Mouse (Mus musculus): ENCODE results near the gene B4galt1. TPM values are rescaled to one million over a fixed set of nuclear protein-coding genes. Genes with fewer than 3 reads are reported as not detected.

Gene B4galt1
- polyA plus RNA-seq, 1 experiment from 2014 or later = 68.3 TPM

DNA sequence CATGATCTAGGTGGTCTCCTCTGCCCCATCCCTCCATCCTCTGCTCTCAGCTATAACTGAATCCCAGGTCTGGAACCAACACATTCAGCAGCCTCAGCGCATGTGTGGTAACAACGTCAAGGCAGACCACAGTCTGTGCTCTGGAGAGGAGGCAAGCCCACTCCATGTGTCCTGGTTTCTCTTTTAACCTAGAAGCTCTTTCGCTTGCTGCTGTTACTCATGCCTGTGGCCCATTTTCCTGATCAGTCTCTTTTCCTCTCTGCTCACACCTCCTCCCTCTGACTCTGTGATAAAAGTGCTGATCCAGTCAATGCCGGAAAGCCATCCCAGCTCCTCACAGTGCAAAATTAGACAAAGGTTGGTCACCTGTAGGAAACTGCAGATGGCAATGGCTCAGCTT, 36.2 kb upstream of the B4galt1 start:
- H3K27me3 ChIP-seq (replicated peaks; ENCODE audit: control insufficient read depth, insufficient read depth, low read length) = no peaks in the 10 kb centered on the region
- no peaks in the 10 kb centered on the region for H3K36me3 ChIP-seq (ENCODE audit: control insufficient read depth, insufficient read depth, low read length)
- H3K27ac ChIP-seq (replicated peaks; ENCODE audit: low read depth, low read length) = no peak overlapping the region
- H3K9me3 ChIP-seq (ENCODE audit: control insufficient read depth, low read length) = no peaks in the 10 kb centered on the region
- H3K9ac ChIP-seq (ENCODE audit: low read depth, low read length) = no peak overlapping the region
- WGBS = 83% methylated on average over 4 of the region's 4 CpGs
- H3K4me1 ChIP-seq (ENCODE audit: control insufficient read depth, insufficient read depth, low read length) = no peaks in the 10 kb centered on the region
- ATAC-seq (ENCODE audit: low read depth) (no peak), DNase-seq (ENCODE audit: low spot score) (no peak)
- H3K4me2 ChIP-seq (ENCODE audit: low read depth, low read length) = no peak overlapping the region
- no peak overlapping the region for H3K4me3 ChIP-seq (ENCODE audit: low read depth, low read length)

DNA sequence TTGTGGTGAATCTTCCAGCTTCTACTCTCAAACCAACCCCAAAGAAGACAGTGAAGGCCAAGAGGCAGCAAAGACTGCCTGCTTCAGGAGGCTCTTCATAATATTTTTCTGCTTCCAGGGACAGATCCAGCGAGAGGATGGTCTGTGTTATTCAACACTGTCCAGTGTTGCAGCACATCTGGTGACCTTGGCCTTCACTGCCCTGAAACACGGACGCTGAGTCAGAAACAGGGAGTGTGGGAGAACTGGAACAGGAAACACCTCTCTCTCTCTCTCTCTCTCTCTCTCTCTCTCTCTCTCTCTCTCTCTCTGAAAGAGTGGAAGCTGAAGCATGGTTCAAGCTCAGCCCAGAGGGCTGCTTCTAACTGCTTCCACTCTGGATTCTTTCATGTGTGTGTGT, 35.4 kb upstream of the B4galt1 start:
- DNase-seq (ENCODE audit: low spot score) = no peak
- 51% methylated on average over 3 of the region's 3 CpGs for WGBS
- Histone ChIP-seq H3K9ac (ENCODE audit: low read depth, low read length) (no peak overlapping the region), H3K9me3 (ENCODE audit: control insufficient read depth, low read length) (no peaks in the 10 kb centered on the region), H3K4me1 (ENCODE audit: control insufficient read depth, insufficient read depth, low read length) (no peaks in the 10 kb centered on the region), H3K27me3 (replicated peaks; ENCODE audit: control insufficient read depth, insufficient read depth, low read length) (no peaks in the 10 kb centered on the region), H3K4me2 (ENCODE audit: low read depth, low read length) (no peak overlapping the region), H3K36me3 (ENCODE audit: control insufficient read depth, insufficient read depth, low read length) (no peaks in the 10 kb centered on the region), H3K27ac (replicated peaks; ENCODE audit: low read depth, low read length) (no peak overlapping the region), H3K4me3 (ENCODE audit: low read depth, low read length) (no peak overlapping the region)
- ATAC-seq (ENCODE audit: low read depth) = no peak; the same call in 1 of the 2 replicates

DNA sequence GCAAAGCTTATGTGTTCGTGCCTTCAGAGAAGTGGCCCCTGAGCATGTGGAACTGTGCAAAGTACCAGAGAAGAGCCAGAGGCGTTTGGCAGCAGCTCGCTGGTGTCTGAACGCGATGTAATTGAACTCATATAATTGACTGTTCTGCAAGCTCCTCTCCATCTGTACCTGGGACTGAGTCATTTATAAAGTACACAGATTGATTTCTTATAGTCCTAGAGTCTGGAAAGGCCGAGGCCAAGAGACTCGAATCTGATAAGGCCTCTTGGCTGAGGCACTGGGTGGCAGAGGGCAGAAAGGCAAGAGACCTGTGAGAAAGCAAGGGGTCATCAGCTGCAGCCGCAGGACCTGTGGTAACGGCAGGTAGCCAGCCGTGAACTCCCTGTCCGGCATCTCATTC, 35.0 kb upstream of the B4galt1 start:
- Histone ChIP-seq H3K4me3 (ENCODE audit: low read depth, low read length) (no peak overlapping the region), H3K9ac (ENCODE audit: low read depth, low read length) (no peak overlapping the region), H3K27ac (replicated peaks; ENCODE audit: low read depth, low read length) (no peak overlapping the region), H3K36me3 (ENCODE audit: control insufficient read depth, insufficient read depth, low read length) (no peaks in the 10 kb centered on the region), H3K27me3 (replicated peaks; ENCODE audit: control insufficient read depth, insufficient read depth, low read length) (no peaks in the 10 kb centered on the region), H3K4me2 (ENCODE audit: low read depth, low read length) (no peak overlapping the region), H3K4me1 (ENCODE audit: control insufficient read depth, insufficient read depth, low read length) (no peaks in the 10 kb centered on the region), H3K9me3 (ENCODE audit: control insufficient read depth, low read length) (no peaks in the 10 kb centered on the region)
- WGBS = 73% methylated on average over 11 of the region's 11 CpGs
- ATAC-seq (ENCODE audit: low read depth) (no peak), DNase-seq (ENCODE audit: low spot score) (no peak)

DNA sequence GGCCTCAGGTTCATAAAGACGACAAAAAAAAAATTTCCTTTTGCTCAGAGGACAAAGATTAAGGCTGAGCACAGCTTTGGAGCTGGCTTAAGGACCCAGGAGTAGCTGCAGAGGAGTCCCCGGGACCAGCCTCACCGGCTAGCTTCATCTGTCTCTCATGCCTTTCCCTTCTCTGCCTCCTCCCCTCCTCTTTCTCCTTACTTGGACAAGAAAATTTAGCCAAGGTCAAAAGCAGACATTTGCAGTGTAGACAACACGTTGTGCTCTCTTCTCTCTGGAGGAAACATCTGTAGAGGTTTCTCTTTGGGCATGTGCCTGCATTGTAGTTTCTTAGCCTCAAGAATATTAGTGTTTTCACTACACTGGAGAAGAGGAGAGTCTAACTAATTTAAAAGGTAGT, 32.1 kb upstream of the B4galt1 start:
- H3K9ac ChIP-seq (ENCODE audit: low read depth, low read length) = no peak overlapping the region
- WGBS = 61% methylated on average over 4 of the region's 4 CpGs
- H3K27me3 ChIP-seq (replicated peaks; ENCODE audit: control insufficient read depth, insufficient read depth, low read length) = no peaks in the 10 kb centered on the region
- no peaks in the 10 kb centered on the region for H3K4me1 ChIP-seq (ENCODE audit: control insufficient read depth, insufficient read depth, low read length)
- DNase-seq (ENCODE audit: low spot score) (no peak), ATAC-seq (ENCODE audit: low read depth) (no peak)
- H3K36me3 ChIP-seq (ENCODE audit: control insufficient read depth, insufficient read depth, low read length) = no peaks in the 10 kb centered on the region
- no peak overlapping the region for H3K27ac ChIP-seq (replicated peaks; ENCODE audit: low read depth, low read length)
- no peaks in the 10 kb centered on the region for H3K9me3 ChIP-seq (ENCODE audit: control insufficient read depth, low read length)
- H3K4me2 ChIP-seq (ENCODE audit: low read depth, low read length) = no peak overlapping the region
- H3K4me3 ChIP-seq (ENCODE audit: low read depth, low read length) = no peak overlapping the region

DNA sequence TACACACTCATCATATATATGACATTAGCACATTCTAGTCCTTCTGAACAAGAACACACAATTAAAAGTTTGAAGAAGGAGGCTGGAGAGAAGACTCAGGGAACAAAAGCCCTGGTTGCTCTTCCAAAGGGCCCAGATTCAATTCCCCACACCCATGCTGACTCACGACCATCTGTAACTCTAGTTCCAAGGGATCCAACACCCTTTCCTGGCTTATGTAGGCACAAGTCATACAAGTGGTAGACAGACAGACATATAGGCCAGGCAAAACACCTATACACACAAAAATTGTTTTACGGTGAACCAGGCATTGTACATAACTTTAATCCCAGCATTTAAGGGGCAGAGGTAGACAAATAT, 31.3 kb upstream of the B4galt1 start:
- no peak for DNase-seq (ENCODE audit: low spot score)

DNA sequence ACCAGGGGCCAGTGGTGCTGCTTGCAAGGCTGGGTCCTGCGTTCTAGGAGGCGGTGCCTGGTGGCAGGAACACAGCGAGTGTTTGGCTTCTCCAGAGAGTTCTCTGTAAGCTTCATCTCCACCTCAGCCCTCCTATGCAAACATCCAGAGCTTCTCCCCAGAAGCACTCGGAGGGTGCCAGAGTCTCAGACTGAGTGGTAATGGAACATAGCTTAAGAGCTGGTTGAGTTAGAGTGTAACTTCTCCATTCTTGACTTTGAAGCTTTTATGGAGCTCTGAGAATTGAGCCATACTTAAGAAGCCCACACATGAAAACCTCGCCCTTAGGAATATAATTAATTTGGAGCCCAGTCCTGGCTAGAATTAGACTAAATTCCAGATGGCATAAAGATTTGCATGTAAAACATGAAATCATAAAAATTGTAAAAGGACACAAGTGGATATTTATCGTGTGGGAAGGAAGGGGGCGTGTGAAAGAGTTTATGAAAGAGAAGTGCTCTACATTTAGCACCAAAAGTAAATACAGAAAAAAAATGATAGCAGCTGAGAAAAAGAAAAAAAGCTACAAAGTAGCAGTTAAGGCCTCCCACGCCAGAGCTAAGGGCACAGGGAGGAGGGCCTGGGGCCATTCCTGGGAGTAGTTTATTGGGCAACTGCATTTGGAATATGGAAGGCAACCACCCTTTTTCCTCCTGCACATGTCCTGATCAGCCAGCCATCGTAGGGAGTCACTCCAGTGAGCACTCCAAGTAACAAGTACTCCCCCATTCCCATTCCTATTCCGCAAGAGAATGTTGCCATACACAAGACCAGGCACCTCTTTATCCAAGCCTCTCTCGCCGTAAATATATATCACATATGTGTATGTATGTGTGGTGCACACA, 30.7 kb upstream of the B4galt1 start:
- H3K4me2 ChIP-seq (ENCODE audit: low read depth, low read length) = no peak overlapping the region
- H3K4me1 ChIP-seq (ENCODE audit: control insufficient read depth, insufficient read depth, low read length) = no peaks in the 10 kb centered on the region
- H3K27me3 ChIP-seq (replicated peaks; ENCODE audit: control insufficient read depth, insufficient read depth, low read length) = no peaks in the 10 kb centered on the region
- ATAC-seq (ENCODE audit: low read depth) (no peak), DNase-seq (ENCODE audit: low spot score) (no peak)
- no peak overlapping the region for H3K9ac ChIP-seq (ENCODE audit: low read depth, low read length)
- 80% methylated on average over 12 of the region's 12 CpGs for WGBS
- H3K27ac ChIP-seq (replicated peaks; ENCODE audit: low read depth, low read length) = 0 out of 2 replicates have a peak overlapping the region, but pooled peaks have one; percentile 21
- no peaks in the 10 kb centered on the region for H3K9me3 ChIP-seq (ENCODE audit: control insufficient read depth, low read length)
- H3K4me3 ChIP-seq (ENCODE audit: low read depth, low read length) = no peak overlapping the region
- no peaks in the 10 kb centered on the region for H3K36me3 ChIP-seq (ENCODE audit: control insufficient read depth, insufficient read depth, low read length)

More for the DNA sequence above, 31.3 kb upstream of the B4galt1 start:
- H3K9ac ChIP-seq (ENCODE audit: low read depth, low read length) = no peak overlapping the region
- no peak overlapping the region for H3K4me2 ChIP-seq (ENCODE audit: low read depth, low read length)
- no peaks in the 10 kb centered on the region for H3K36me3 ChIP-seq (ENCODE audit: control insufficient read depth, insufficient read depth, low read length)
- no peak overlapping the region for H3K27ac ChIP-seq (replicated peaks; ENCODE audit: low read depth, low read length)
- H3K27me3 ChIP-seq (replicated peaks; ENCODE audit: control insufficient read depth, insufficient read depth, low read length) = no peaks in the 10 kb centered on the region
- no peak overlapping the region for H3K4me3 ChIP-seq (ENCODE audit: low read depth, low read length)
- no peaks in the 10 kb centered on the region for H3K9me3 ChIP-seq (ENCODE audit: control insufficient read depth, low read length)
- no peaks in the 10 kb centered on the region for H3K4me1 ChIP-seq (ENCODE audit: control insufficient read depth, insufficient read depth, low read length)
- no peak for ATAC-seq (ENCODE audit: low read depth)
- 75% methylated on average over 2 of the region's 2 CpGs for WGBS

DNA sequence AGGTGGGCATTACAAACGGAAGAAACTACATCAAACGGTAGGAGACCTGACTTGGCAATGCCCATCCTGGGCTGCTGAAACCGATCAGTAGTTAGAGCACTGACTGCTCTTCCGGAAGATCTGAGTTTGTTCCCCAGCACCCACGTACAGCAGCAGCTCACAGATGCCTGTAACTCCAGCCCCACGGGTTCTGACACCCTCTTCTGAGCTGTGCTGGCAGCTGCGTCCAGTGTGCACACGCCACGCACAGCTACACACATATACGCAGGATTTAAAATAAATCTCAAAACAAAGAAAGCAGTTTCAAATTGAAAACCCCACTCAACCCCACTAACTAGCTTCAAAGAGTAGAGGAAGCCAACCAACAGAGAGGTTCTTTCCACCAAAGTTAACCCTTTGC, 29.4 kb upstream of the B4galt1 start:
- Histone ChIP-seq H3K27ac (replicated peaks; ENCODE audit: low read depth, low read length) (no peak overlapping the region), H3K36me3 (ENCODE audit: control insufficient read depth, insufficient read depth, low read length) (no peaks in the 10 kb centered on the region), H3K9me3 (ENCODE audit: control insufficient read depth, low read length) (no peaks in the 10 kb centered on the region), H3K4me3 (ENCODE audit: low read depth, low read length) (no peak overlapping the region), H3K27me3 (replicated peaks; ENCODE audit: control insufficient read depth, insufficient read depth, low read length) (no peaks in the 10 kb centered on the region), H3K4me1 (ENCODE audit: control insufficient read depth, insufficient read depth, low read length) (no peaks in the 10 kb centered on the region), H3K9ac (ENCODE audit: low read depth, low read length) (no peak overlapping the region), H3K4me2 (ENCODE audit: low read depth, low read length) (no peak overlapping the region)
- 80% methylated on average over 10 of the region's 10 CpGs for WGBS
- no peak for DNase-seq (ENCODE audit: low spot score)
- ATAC-seq (ENCODE audit: low read depth) = no peak

DNA sequence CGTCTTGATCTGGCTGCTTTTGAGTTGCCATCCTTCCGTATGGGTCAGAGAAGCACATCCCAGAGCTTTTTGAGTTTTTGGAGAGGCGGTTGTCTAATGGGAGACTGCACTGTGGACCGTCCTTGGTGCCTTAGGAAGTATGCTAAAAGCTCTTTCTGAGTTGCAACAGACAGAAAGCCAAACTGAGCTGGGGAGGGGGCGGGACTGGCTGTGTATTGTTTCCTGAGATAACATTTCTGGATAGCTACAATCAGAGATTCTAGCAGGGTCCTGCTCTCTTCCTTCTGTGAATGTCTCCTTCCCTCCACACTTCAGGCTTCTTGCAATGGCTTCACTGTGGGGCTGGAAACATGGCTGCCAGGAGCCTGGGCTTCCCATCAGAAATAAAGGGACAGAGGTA, 23.7 kb upstream of the B4galt1 start:
- no peaks in the 10 kb centered on the region for H3K36me3 ChIP-seq (ENCODE audit: control insufficient read depth, insufficient read depth, low read length)
- no peak overlapping the region for H3K9ac ChIP-seq (ENCODE audit: low read depth, low read length)
- no peaks in the 10 kb centered on the region for H3K9me3 ChIP-seq (ENCODE audit: control insufficient read depth, low read length)
- no peak for ATAC-seq (ENCODE audit: low read depth)
- peaks cover 50% of the 10 kb centered on the region for H3K4me1 ChIP-seq (ENCODE audit: control insufficient read depth, insufficient read depth, low read length)
- DNase-seq (ENCODE audit: low spot score) = no peak
- H3K27me3 ChIP-seq (replicated peaks; ENCODE audit: control insufficient read depth, insufficient read depth, low read length) = no peaks in the 10 kb centered on the region
- peak overlapping the region; percentile 74 for H3K27ac ChIP-seq (replicated peaks; ENCODE audit: low read depth, low read length)
- H3K4me3 ChIP-seq (ENCODE audit: low read depth, low read length) = no peak overlapping the region
- whole genome bisulfite sequencing = 71% methylated on average over 5 of the region's 5 CpGs
- H3K4me2 ChIP-seq (ENCODE audit: low read depth, low read length) = no peak overlapping the region

DNA sequence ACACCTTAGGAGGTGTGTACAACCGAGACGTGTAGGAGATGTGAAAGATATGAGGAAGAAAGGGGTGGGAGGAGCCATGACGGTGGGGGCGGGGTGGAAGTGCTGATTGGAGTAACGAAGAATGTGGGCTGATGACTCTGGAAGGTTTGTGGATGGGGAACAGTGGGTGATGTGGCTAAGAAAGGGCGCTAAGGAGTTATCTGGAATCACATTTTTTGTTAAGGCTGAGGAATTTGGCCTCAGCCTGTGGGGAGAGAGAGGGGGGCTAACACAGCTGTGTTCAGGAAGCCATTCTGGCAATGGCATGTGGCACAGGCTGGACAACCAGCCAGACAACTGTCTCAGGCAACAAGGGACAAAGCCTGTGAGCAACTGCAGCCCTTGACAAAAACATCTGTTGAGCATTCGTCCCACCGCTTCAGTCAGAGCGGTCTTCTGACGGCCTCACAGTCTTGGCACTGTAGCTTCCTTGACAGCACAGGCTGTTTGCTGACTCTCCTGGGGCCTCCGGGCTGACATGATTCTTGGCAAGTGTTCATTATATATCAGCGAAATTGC, 23.1 kb upstream of the B4galt1 start:
- peak; percentile 95 for DNase-seq (ENCODE audit: low spot score)
- Histone ChIP-seq H3K9me3 (ENCODE audit: control insufficient read depth, low read length) (no peaks in the 10 kb centered on the region), H3K27ac (replicated peaks; ENCODE audit: low read depth, low read length) (peak overlapping the region; percentile 74), H3K9ac (ENCODE audit: low read depth, low read length) (no peak overlapping the region), H3K27me3 (replicated peaks; ENCODE audit: control insufficient read depth, insufficient read depth, low read length) (no peaks in the 10 kb centered on the region), H3K4me1 (ENCODE audit: control insufficient read depth, insufficient read depth, low read length) (peaks cover 50% of the 10 kb centered on the region), H3K4me2 (ENCODE audit: low read depth, low read length) (peak overlapping the region; percentile 32), H3K4me3 (ENCODE audit: low read depth, low read length) (no peak overlapping the region), H3K36me3 (ENCODE audit: control insufficient read depth, insufficient read depth, low read length) (no peaks in the 10 kb centered on the region)
- WGBS = 12% methylated on average over 12 of the region's 12 CpGs
- ATAC-seq (ENCODE audit: low read depth) = peak; percentile 82
